ENCODE assay signal across 8 mouse cellular contexts in the genomic region with DNA sequence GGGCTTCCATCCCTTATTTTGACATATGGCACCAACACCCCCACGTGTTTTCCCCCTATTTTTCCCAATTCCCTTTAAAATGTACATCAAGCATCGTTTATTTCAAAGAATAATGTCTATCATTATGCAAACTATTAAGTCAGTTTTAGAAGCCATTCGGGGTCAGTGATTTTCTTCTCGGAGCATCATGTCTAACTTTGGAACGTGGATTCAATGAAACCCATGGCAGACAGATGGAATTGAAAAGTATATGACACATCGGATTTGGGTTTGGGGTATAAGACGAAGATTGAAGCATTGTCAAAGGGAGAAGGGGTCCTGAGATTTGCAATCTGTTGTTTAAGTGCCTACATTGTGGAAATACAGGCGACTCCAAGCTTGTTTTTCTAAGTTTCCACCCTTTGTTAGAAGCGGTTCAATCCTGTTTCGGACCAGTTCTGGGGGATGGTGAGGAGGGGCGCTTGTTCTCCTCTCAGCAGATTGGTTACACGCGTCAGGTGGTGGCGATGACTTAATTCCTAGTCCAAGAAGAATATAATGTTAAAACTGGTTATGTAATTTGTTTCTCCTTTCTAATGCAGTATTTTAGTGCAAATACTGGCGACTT. TPM values are rescaled to one million over a fixed set of nuclear protein-coding genes. Genes with fewer than 3 reads are reported as not detected.
DNase-seq lines count a peak whose midpoint lies in the region; ATAC-seq and TF ChIP-seq lines count a peak whose summit lies in the region.

No protein-coding gene starts in this region.

- H3K9me3 ChIP-seq in hindbrain, embryonic 16.5 days (ENCODE audit: control insufficient read depth, low read length) = no peaks in the 10 kb centered on the region

- peak overlapping the region; percentile 58 for H3K4me2 ChIP-seq in hindbrain, embryonic 16.5 days (ENCODE audit: low read length)

- in situ Hi-C loops in Patski (cut with MboI; ENCODE audit: low pct_unique_long_range_greater_than_20kb) = loop anchor here (5.0 kb wide), 4 partner anchors 138 to 483 kb away; no protein-coding TSS in a partner anchor

- H3K27ac ChIP-seq in hindbrain, embryonic 16.5 days (ENCODE audit: low read depth, low read length) = peak overlapping the region; percentile 100

- H3K4me3 ChIP-seq in hindbrain, embryonic 16.5 days (ENCODE audit: low read length) = peak overlapping the region; percentile 93

- H3K9ac ChIP-seq in hindbrain, embryonic 16.5 days (ENCODE audit: low read depth, low read length) = peak overlapping the region; percentile 100

- H3K4me1 ChIP-seq in hindbrain, embryonic 16.5 days (ENCODE audit: control insufficient read depth, insufficient read depth, low read depth, low read length) = peaks cover 4% of the 10 kb centered on the region

- under 1% methylated on average over 15 of the region's 15 CpGs for WGBS in hindbrain, embryonic 16.5 days

- peak; percentile 59 for DNase-seq in Patski (ENCODE audit: low read depth, low spot score)
- DNase-seq in cerebellum, postnatal 36 days = peak; percentile 49 to 57
- peak; percentile 74 to 82 for DNase-seq in frontal cortex, postnatal 36 days (ENCODE audit: low spot score in 2 of 2)
- peak; percentile 69 to 77 for DNase-seq in left cerebral cortex, adult 18-20 months (ENCODE audit: low spot score in 2 of 2)
- DNase-seq in lung, postnatal 4 days = peak; percentile 68 to 72
- DNase-seq in right cerebral cortex, adult 18-20 months = peak; percentile 86
- peak; percentile 52 to 70 for DNase-seq in urinary bladder, postnatal 4 days (ENCODE audit: low spot score in 2 of 2)

- ATAC-seq in Patski = no peak
- peak; percentile 22; the same call in 1 of the 2 replicates for ATAC-seq in hindbrain, embryonic 16.5 days

- TF ChIP-seq CTCF in Patski (IDR thresholded peaks at IDR 0.05) = no peak

- 0 out of 2 replicates have a peak, but pooled peaks cover 6% of the 10 kb centered on the region for H3K36me3 ChIP-seq in hindbrain, embryonic 16.5 days (ENCODE audit: control insufficient read depth, insufficient read depth, low read length)

- POLR2A ChIA-PET in Patski (lab: Charles Lee) = interaction anchor here (1.1 to 1.2 kb wide), 3 partner anchors 138 to 296 kb away, joined by 3 to 4 read pairs (median 3); no protein-coding TSS in a partner anchor

- peaks cover 6% of the 10 kb centered on the region for H3K27me3 ChIP-seq in Patski
- H3K27me3 ChIP-seq in hindbrain, embryonic 16.5 days (replicated peaks; ENCODE audit: control insufficient read depth, insufficient read depth, low read length) = no peaks in the 10 kb centered on the region

- CTCF ChIA-PET in Patski (lab: Charles Lee) = interaction anchor here (1.0 to 2.9 kb wide), 3 partner anchors 19 to 298 kb away, joined by 4 to 15 read pairs (median 5); no protein-coding TSS in a partner anchor

RNA-seq across cellular contexts. Expression of gene Arrdc3, which starts 1.3 kb away (rescaled TPM):
- polyA plus RNA-seq in Patski (2021) = 31.2 TPM
- 39.7 and 43.6 TPM in 2 replicates for polyA plus RNA-seq in hindbrain, embryonic 16.5 days (2015; fragmentation: Nextera tagmentation; extraction: Ambion mirVana)
- total RNA-seq in left cerebral cortex, adult 18-20 months (2021) = 10 to 100 TPM; 37.3 to 40.1 TPM
